Mouse (Mus musculus) gastrocnemius, postnatal 14 days (tissue): ENCODE results near the gene Sirt2. TPM values are rescaled to one million over a fixed set of nuclear protein-coding genes. Genes with fewer than 3 reads are reported as not detected.
A peak's percentile ranks its signal among the peaks of the same experiment; 100 is the strongest.

Experiments used
- DNase-seq: peaks from one replicate; pipeline ENCODE4 v3.0.0; 2021; ENCODE audit warnings: mixed read lengths
- intact Hi-C: fragments of 180-260 bp; cut with DNase I; formaldehyde crosslinking; loops from one replicate; pipeline ENCODE4 v1.15.1; 2025; ENCODE audit warnings: low total_unique reads
- total RNA-seq, 2 experiments: library from RNA; stranded (reverse); gene quantifications; 2 replicates each; pipeline ENCODE4 v1.2.3; 2021

The Sirt2 gene
- total RNA-seq, 2 experiments from 2014 or later, result 77.2 to 77.5 TPM

GRCm38 (mm10) chr7:28790066-28790806, 23.7 kb downstream of the Sirt2 start:
- intact Hi-C loops, result loop anchor here (10.0 kb wide), 1 partner anchor 105 kb away; no protein-coding TSS in a partner anchor
- no peak for DNase-seq

- DNase-seq, result no peak
Observed at GRCm38 (mm10) chr7:28791706-28792105, 25.2 kb downstream of the Sirt2 start.

GRCm38 (mm10) chr7:28792391-28793185, 26.1 kb downstream of the Sirt2 start:
- DNase-seq, result no peak
- intact Hi-C loops, result loop anchor here (10.0 kb wide), 1 partner anchor 102 kb away; no protein-coding TSS in a partner anchor

More at GRCm38 (mm10) chr7:28791706-28792105, 25.2 kb downstream of the Sirt2 start:
- intact Hi-C loops, result loop anchor here (10.0 kb wide), 1 partner anchor 103 kb away; no protein-coding TSS in a partner anchor

- no peak for DNase-seq
Observed at GRCm38 (mm10) chr7:28793834-28794233, 27.3 kb downstream of the Sirt2 start.

DNA sequence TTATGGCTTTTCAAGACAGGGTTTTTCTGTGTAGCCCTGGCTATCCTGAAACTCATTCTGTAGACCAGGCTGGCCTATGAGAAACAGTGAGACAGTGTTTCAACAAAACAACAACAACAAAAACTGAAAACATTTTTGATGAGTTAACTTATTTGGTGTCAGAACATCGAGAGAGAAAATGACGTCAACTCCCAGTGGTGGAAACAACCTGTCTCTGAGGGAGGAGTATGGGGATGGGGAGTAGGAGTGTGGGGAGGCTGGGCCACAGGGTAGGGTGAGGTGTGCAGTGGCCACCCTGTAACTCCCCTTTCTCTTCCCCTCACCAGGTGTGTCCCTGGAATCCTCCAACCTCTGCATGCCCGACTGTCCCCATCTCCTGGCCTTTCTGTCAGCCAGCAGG, 28.0 kb downstream of the Sirt2 start:
- intact Hi-C loops, result loop anchor here (10.0 kb wide), 1 partner anchor 100 kb away; no protein-coding TSS in a partner anchor
- DNase-seq, result no peak

More at GRCm38 (mm10) chr7:28793834-28794233, 27.3 kb downstream of the Sirt2 start:
- intact Hi-C loops, result loop anchor here (10.0 kb wide), 1 partner anchor 101 kb away; no protein-coding TSS in a partner anchor

- DNase-seq, result no peak
- intact Hi-C loops, result loop anchor here (5.0 to 10.0 kb wide), 2 partner anchors 71 to 99 kb away; no protein-coding TSS in a partner anchor
Observed at GRCm38 (mm10) chr7:28795832-28796231, 29.3 kb downstream of the Sirt2 start.

DNA sequence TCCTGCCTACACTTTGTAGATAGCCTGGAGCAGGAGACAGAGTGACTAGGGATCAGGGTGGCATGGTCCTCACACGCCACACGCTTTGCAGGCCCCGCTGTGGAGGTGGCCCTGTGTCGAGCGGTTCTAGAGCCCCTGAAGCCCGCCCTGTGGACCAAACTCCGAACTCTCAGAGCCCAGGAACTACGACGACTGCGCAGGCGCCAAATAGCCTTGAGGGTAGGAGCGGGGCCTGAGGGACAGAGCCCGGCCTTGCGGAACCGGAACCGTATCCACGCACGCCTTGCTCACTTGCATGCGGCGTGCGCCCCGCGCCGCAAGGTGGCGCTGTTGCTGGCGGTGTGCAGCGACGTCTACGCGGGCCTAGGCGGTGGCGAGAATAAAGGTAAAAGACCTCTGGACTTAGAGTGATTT, 30.0 kb downstream of the Sirt2 start:
- intact Hi-C loops, result loop anchor here (5.0 to 10.0 kb wide), 2 partner anchors 71 to 98 kb away; no protein-coding TSS in a partner anchor
- peak; percentile 86 for DNase-seq

GRCm38 (mm10) chr7:28799994-28800393, 33.5 kb downstream of the Sirt2 start:
- intact Hi-C loops, result loop anchor here (5.0 to 10.0 kb wide), 2 partner anchors 67 to 95 kb away; no protein-coding TSS in a partner anchor
- DNase-seq, result no peak

- intact Hi-C loops, result no loop called here
- no peak for DNase-seq
Observed at GRCm38 (mm10) chr7:28801451-28801850, 34.9 kb downstream of the Sirt2 start.

- DNase-seq, result no peak
- intact Hi-C loops, result no loop called here
Observed at GRCm38 (mm10) chr7:28801901-28802670, 35.6 kb downstream of the Sirt2 start.

DNA sequence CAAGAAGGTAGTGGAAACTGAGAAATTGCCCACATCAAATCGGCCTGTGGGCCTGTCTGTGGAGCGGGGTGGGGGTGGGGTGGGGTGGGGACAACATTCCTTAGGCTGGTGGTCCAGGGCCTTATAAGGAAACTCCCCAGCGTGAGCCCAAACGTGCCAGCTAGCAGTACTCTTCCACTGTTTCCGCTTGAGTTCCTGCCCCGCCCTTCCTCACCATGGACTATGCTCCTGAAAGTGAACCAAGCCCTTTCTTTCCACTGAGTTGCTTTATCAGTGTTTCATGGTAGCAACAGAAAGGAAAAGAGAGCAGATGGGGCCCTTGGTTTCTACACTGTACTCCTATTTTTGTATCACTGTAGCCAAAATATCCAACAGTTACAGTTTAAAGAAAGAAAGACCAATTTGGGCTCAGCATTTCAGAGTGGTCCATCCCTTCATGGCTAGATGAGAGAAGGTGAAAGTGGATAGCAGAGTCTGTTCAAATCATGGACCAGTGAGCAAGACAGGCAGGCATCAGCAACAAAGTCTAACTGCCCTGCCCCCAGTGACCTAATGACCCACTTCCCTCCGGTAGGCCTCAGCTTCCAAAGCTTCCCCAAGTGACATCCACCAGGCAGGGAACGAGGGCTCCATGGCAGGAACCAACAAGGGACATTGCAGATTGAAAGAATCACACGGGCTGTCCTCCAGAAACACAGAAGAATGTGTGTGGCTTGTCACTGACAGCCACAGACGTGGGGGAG, 36.5 kb downstream of the Sirt2 start:
- intact Hi-C loops, result no loop called here

GRCm38 (mm10) chr7:28803756-28804155, 37.2 kb downstream of the Sirt2 start:
- no peak for DNase-seq
- intact Hi-C loops, result no loop called here

More for the DNA sequence above, 36.5 kb downstream of the Sirt2 start:
- no peak for DNase-seq

GRCm38 (mm10) chr7:28806869-28807268, 40.3 kb downstream of the Sirt2 start:
- intact Hi-C loops, result no loop called here
- DNase-seq, result no peak

- DNase-seq, result no peak
- intact Hi-C loops, result no loop called here
Observed at GRCm38 (mm10) chr7:28807641-28808220, 41.2 kb downstream of the Sirt2 start.

- intact Hi-C loops, result no loop called here
- peak; percentile 79 for DNase-seq
Observed at GRCm38 (mm10) chr7:28808221-28808941, 41.8 kb downstream of the Sirt2 start, which contains the start of gene Hnrnpl. Gene Hnrnpl (plus strand): TSS chr7:28808541.

GRCm38 (mm10) chr7:28808957-28809393, 42.4 kb downstream of the Sirt2 start:
- intact Hi-C loops, result no loop called here
- peak; percentile 97 for DNase-seq

GRCm38 (mm10) chr7:28809401-28810089, 43.0 kb downstream of the Sirt2 start:
- DNase-seq, result peak; percentile 48
- intact Hi-C loops, result no loop called here
